Mouse (Mus musculus) lung, embryonic 14.5 days (tissue): ENCODE data around the gene 2510002D24Rik. TPM values are rescaled to one million over a fixed set of nuclear protein-coding genes. Genes with fewer than 3 reads are reported as not detected.

Experiments used
- ATAC-seq: fragments of 200-750 bp; cut with Nextera tagmentation; 2 replicates; pipeline ENCODE4 v1.8.0; 2017; ENCODE audit warnings: mild to moderate bottlenecking, moderate TSS enrichment, moderate library complexity; ENCODE audit not compliant: insufficient read depth
- DNase-seq: peaks from one replicate; pipeline ENCODE4 v3.0.0-alpha.2; 2015
- H3K27ac ChIP-seq: fragments of 300-500 bp; sonication (generic); 2 replicates; pipeline ENCODE4 v1.5.1; 2014; ENCODE audit warnings: low read depth, mild to moderate bottlenecking, moderate library complexity
- H3K27me3 ChIP-seq: fragments of 300-500 bp; sonication (generic); 2 replicates; pipeline ENCODE4 v1.6.1; 2014; ENCODE audit warnings: low read length, control low read depth; ENCODE audit not compliant: insufficient read depth
- H3K36me3 ChIP-seq: fragments of 300-500 bp; sonication (generic); 2 replicates; pipeline ENCODE4 v1.6.1; 2014; ENCODE audit warnings: control low read depth; ENCODE audit not compliant: insufficient read depth
- H3K4me1 ChIP-seq: fragments of 300-500 bp; sonication (generic); 2 replicates; pipeline ENCODE4 v1.6.1; 2014; ENCODE audit warnings: antibody characterized with exemption, control low read depth; ENCODE audit not compliant: insufficient read depth
- H3K4me2 ChIP-seq: fragments of 300-500 bp; sonication (generic); 2 replicates; pipeline ENCODE4 v1.6.1; 2014; ENCODE audit warnings: mild to moderate bottlenecking
- H3K4me3 ChIP-seq: fragments of 300-500 bp; sonication (generic); 2 replicates; pipeline ENCODE4 v1.5.1; 2014; ENCODE audit warnings: low read depth, low read length
- H3K9ac ChIP-seq: fragments of 300-500 bp; sonication (generic); 2 replicates; pipeline ENCODE4 v1.6.1; 2014
- H3K9me3 ChIP-seq: fragments of 300-500 bp; sonication (generic); 2 replicates; pipeline ENCODE4 v1.6.1; 2016; ENCODE audit warnings: low read depth, low read length, control low read depth
- CTCF ChIP-seq: IDR thresholded peaks from 2 replicates; pipeline ENCODE4 v1.5.1; 2016; ENCODE audit warnings: antibody characterized with exemption, low read depth
- WGBS: fragments of 180-500 bp; shearing (Covaris S2); extraction: QIAGEN DNeasy Blood & Tissue Kit; methylation state at CpG from one replicate; pipeline ENCODE4 v1.1.7; 2014; 5-methylcytosine and 5-hydroxymethylcytosine counted together
- polyA plus RNA-seq: library from polyadenylated mRNA; unstranded; fragments of >200 nt; fragmentation: Nextera tagmentation; extraction: Ambion mirVana; gene quantifications from 2 replicates; pipeline ENCODE4 v1.2.1, GENCODE M21; 2014

2510002D24Rik gene
- polyA plus RNA-seq, 1 experiment from 2014 or later: 30.9 TPM

- Histone ChIP-seq H3K27me3 (no peaks in the 10 kb centered on the region), H3K36me3 (peaks cover 28% of the 10 kb centered on the region; the same call in 1 of the 2 replicates), H3K27ac (peak overlapping the region; percentile 95), H3K9me3 (no peaks in the 10 kb centered on the region), H3K4me1 (peaks cover 4% of the 10 kb centered on the region; the same call in 1 of the 2 replicates), H3K4me2 (peak overlapping the region; percentile 87), H3K4me3 (peak overlapping the region; percentile 94), H3K9ac (peak overlapping the region; percentile 87)
- 19% methylated on average over 20 of the region's 20 CpGs for WGBS
- no peak; the same call in 1 of the 2 replicates for TF ChIP-seq CTCF
- no peak for DNase-seq
- no peak for ATAC-seq
These were observed 41.8 kb downstream of the 2510002D24Rik start for GRCm38 (mm10) chr16:18878091-18878720.

- H3K36me3 ChIP-seq: peaks cover 12% of the 10 kb centered on the region; the same call in 1 of the 2 replicates
- no peaks in the 10 kb centered on the region for H3K4me1 ChIP-seq
- no peak overlapping the region for H3K4me3 ChIP-seq
- no peak overlapping the region for H3K27ac ChIP-seq
- H3K4me2 ChIP-seq: no peak overlapping the region
- no peak for DNase-seq
- no peaks in the 10 kb centered on the region for H3K27me3 ChIP-seq
- ATAC-seq: no peak
- TF ChIP-seq CTCF: no peak
- no peak overlapping the region for H3K9ac ChIP-seq
- H3K9me3 ChIP-seq: no peaks in the 10 kb centered on the region
These were observed 47.7 kb downstream of the 2510002D24Rik start for GRCm38 (mm10) chr16:18884044-18884443.

Other genes with a start within 250 kb of the 2510002D24Rik start
- gene Tbx1, start 245.9 kb upstream of the 2510002D24Rik start, polyA plus RNA-seq: 12.0 and 15.8 TPM in 2 replicates
- 3.8 and 4.1 TPM in 2 replicates for gene Gp1bb, start 214.2 kb upstream of the 2510002D24Rik start, polyA plus RNA-seq
- gene Gm49601, start 210.2 kb upstream of the 2510002D24Rik start, polyA plus RNA-seq: 1.2 and 1.7 TPM in 2 replicates
- 19.3 and 20.1 TPM in 2 replicates for gene Sept5, start 206.6 kb upstream of the 2510002D24Rik start, polyA plus RNA-seq
- 94.1 and 105 TPM in 2 replicates for gene Cldn5, start 59.7 kb upstream of the 2510002D24Rik start, polyA plus RNA-seq
- gene Ufd1, start 24.8 kb upstream of the 2510002D24Rik start, polyA plus RNA-seq: 77.6 and 84.5 TPM in 2 replicates
- gene Cdc45, start 24.6 kb upstream of the 2510002D24Rik start, polyA plus RNA-seq: 64.0 and 67.3 TPM in 2 replicates
- not detected in 2 replicates for gene Gm28539, start within 50 bp of the 2510002D24Rik start, polyA plus RNA-seq
- 81.8 and 82.6 TPM in 2 replicates for gene Mrpl40, start 40.3 kb downstream of the 2510002D24Rik start, polyA plus RNA-seq
- gene Hira, start 40.5 kb downstream of the 2510002D24Rik start, polyA plus RNA-seq: 14.0 and 16.4 TPM in 2 replicates